Mouse (Mus musculus): Measurements from ENCODE around the gene Prss47. TPM values are rescaled to one million over a fixed set of nuclear protein-coding genes. Genes with fewer than 3 reads are reported as not detected.

Prss47 gene
- polyA plus RNA-seq, 1 experiment = not detected

- no peak overlapping the region for H3K4me3 ChIP-seq (replicated peaks; ENCODE audit: extremely low read depth, low read depth, low read length)
- DNase-seq = no peak
- TF ChIP-seq CTCF (IDR thresholded peaks at IDR 0.05; ENCODE audit: insufficient read depth, low read length) = no peak
- TF ChIP-seq POLR2A (IDR thresholded peaks at IDR 0.05; ENCODE audit: borderline replicate concordance, extremely low read depth, low read depth, low read length) = no peak
- 73% methylated on average over 1 of the region's 1 CpGs for WGBS
- H3K4me1 ChIP-seq (ENCODE audit: control insufficient read depth, insufficient read depth, low read length) = no peaks in the 10 kb centered on the region
These were observed 45.8 kb downstream of the Prss47 start for GRCm38 (mm10) chr13:65006760-65007159.

GRCm38 (mm10) chr13:65005414-65005813 is 47.1 kb downstream of the Prss47 start:
- Histone ChIP-seq H3K4me1 (ENCODE audit: control insufficient read depth, insufficient read depth, low read length) (no peaks in the 10 kb centered on the region), H3K4me3 (replicated peaks; ENCODE audit: extremely low read depth, low read depth, low read length) (no peak overlapping the region)
- TF ChIP-seq POLR2A (IDR thresholded peaks at IDR 0.05; ENCODE audit: borderline replicate concordance, extremely low read depth, low read depth, low read length) = no peak
- DNase-seq = no peak

Other genes with a start within 250 kb of the Prss47 start
- gene Cntnap3, start 148.8 kb downstream of the Prss47 start, polyA plus RNA-seq (2012; rRNA removed) = not detected in 2 replicates
- gene Spata31, start 135.4 kb downstream of the Prss47 start, polyA plus RNA-seq (2012; rRNA removed) = not detected in 2 replicates
- not detected in 2 replicates for gene Spata31d1c, start 19.7 kb downstream of the Prss47 start, polyA plus RNA-seq (2012; rRNA removed)
- gene Mfsd14b, start 60.2 kb upstream of the Prss47 start, polyA plus RNA-seq (2012; rRNA removed) = 21.2 and 21.3 TPM in 2 replicates
- not detected in 2 replicates for gene Olfr465-ps1, start 85.3 kb upstream of the Prss47 start, polyA plus RNA-seq (2012; rRNA removed)
- not detected in 2 replicates for gene Olfr466, start 97.5 kb upstream of the Prss47 start, polyA plus RNA-seq (2012; rRNA removed)
- gene Nlrp4f, start 153.2 kb upstream of the Prss47 start, polyA plus RNA-seq (2012; rRNA removed) = not detected in 2 replicates
- gene Gm10775, start 206.8 kb upstream of the Prss47 start, polyA plus RNA-seq (2012; rRNA removed) = not detected in 2 replicates
- 13.3 and 16.7 TPM in 2 replicates for gene Zfp369, start 226.1 kb upstream of the Prss47 start, polyA plus RNA-seq (2012; rRNA removed)

Measured in lung, adult 2 months (tissue).